Mouse (Mus musculus) liver, postnatal 0 days (tissue): ENCODE data around the gene Arhgap28.

Experiments used
- CTCF ChIP-seq: sonication (generic); IDR thresholded peaks from 2 replicates; pipeline ENCODE4 v1.5.1; 2016; ENCODE audit warnings: antibody characterized with exemption, low read depth
- EP300 ChIP-seq: IDR thresholded peaks from 2 replicates; pipeline ENCODE4 v1.6.1; 2016; ENCODE audit warnings: antibody characterized with exemption, low read depth, mild to moderate bottlenecking

DNA sequence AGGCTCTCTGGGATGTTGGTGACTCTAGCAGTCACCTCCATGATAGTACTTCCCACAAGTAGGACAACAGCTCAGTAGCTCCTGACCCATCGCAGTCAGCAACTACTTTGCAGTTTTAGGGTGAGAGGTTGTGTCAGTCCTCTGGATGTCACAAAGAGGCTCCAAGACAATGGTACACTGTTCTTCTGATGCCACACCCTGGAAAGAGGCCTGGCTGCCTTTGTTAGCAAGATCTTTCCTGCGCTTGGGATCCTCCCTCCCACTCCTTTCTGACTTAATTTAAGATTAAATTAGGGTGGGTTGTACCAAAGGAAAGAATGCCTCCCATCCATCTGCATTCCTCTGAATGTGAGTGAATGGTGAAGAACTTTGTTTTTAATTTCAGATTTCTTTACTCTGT, 87.0 kb downstream of the Arhgap28 start:
- no peak for TF ChIP-seq CTCF
- TF ChIP-seq EP300: no peak
